Comparison of ENCODE assay signal across 12 mouse cellular contexts in the genomic region with DNA sequence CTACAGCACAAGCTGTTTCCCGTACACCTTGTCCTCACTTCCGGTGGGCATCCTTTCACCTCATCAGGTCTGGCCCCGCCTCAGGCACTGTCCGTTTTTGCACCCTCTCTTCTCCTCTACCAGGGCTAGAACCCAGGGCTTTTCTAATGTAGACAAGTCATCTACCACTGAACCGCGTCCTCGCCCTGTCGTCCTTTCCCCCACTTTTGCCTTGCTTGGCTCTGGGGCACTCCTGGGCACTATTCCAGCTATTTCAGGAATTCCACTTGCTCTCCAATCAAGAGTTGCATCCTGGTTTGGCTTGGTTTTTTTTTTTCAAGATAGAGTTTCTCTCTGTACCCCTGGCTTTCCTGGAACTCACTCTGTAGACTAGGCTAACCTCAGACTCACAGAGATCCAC. TPM values are rescaled to one million over a fixed set of nuclear protein-coding genes. Genes with fewer than 3 reads are reported as not detected.
DNase-seq lines count a peak whose midpoint lies in the region; ATAC-seq and TF ChIP-seq lines count a peak whose summit lies in the region.
"Had no signal": no experiment of that assay in that cellular context is flagged by ENCODE, and none has a peak within 500 bp of the region (broad histone marks: within the 10 kb centered on the region; RNA-seq: fewer than 3 reads in every experiment).

No protein-coding gene starts in this region.

- H3K4me2 ChIP-seq in heart, embryonic 16.5 days (ENCODE audit: low read depth, low read length), result peak overlapping the region; percentile 47
- H3K4me2 ChIP-seq in lung, embryonic 14.5 days, result no peak overlapping the region
- no peak overlapping the region for H3K4me2 ChIP-seq in forebrain, embryonic 11.5 days (ENCODE audit: low read depth, low read length, severe bottlenecking)
- H3K4me2 ChIP-seq: hindbrain, embryonic 15.5 days had no signal

- no peaks in the 10 kb centered on the region for H3K27me3 ChIP-seq in heart, embryonic 16.5 days (ENCODE audit: control insufficient read depth, insufficient read depth, low read length)
- H3K27me3 ChIP-seq in lung, embryonic 14.5 days (ENCODE audit: insufficient read depth, low read length), result no peaks in the 10 kb centered on the region
- H3K27me3 ChIP-seq in forebrain, embryonic 11.5 days (ENCODE audit: control insufficient read depth, insufficient read depth, low read length), result no peaks in the 10 kb centered on the region
- H3K27me3 ChIP-seq: CH12.LX; hindbrain, embryonic 15.5 days had no signal

- peak; percentile 31; the same call in 1 of the 2 replicates for ATAC-seq in heart, embryonic 16.5 days (replicated peaks; ENCODE audit: extremely low read depth, insufficient read depth, low FRiP score)
- ATAC-seq in lung, embryonic 14.5 days (ENCODE audit: insufficient read depth), result no peak
- no peak for ATAC-seq in forebrain, embryonic 11.5 days (replicated peaks; ENCODE audit: low FRiP score)

- intact Hi-C loops in heart, postnatal 25 days (cut with DNase I), result no loop called here

- H3K9me3 ChIP-seq in heart, embryonic 16.5 days (replicated peaks; ENCODE audit: control insufficient read depth, low read length), result no peaks in the 10 kb centered on the region; the same call in 1 of the 2 replicates
- H3K9me3 ChIP-seq in lung, embryonic 14.5 days (ENCODE audit: low read depth, low read length), result no peaks in the 10 kb centered on the region
- H3K9me3 ChIP-seq in forebrain, embryonic 11.5 days (ENCODE audit: control insufficient read depth, low read length), result no peaks in the 10 kb centered on the region
- H3K9me3 ChIP-seq: hindbrain, embryonic 15.5 days had no signal

- no peaks in the 10 kb centered on the region for H3K36me3 ChIP-seq in heart, embryonic 16.5 days (ENCODE audit: control insufficient read depth, insufficient read depth)
- H3K36me3 ChIP-seq in lung, embryonic 14.5 days (ENCODE audit: insufficient read depth), result no peaks in the 10 kb centered on the region
- no peaks in the 10 kb centered on the region for H3K36me3 ChIP-seq in forebrain, embryonic 11.5 days (ENCODE audit: control insufficient read depth, insufficient read depth, low read length)
- H3K36me3 ChIP-seq: hindbrain, embryonic 15.5 days had no signal

- H3K9ac ChIP-seq in heart, embryonic 16.5 days (ENCODE audit: low read length), result peak overlapping the region; percentile 34
- H3K9ac ChIP-seq in lung, embryonic 14.5 days, result no peak overlapping the region
- no peak overlapping the region for H3K9ac ChIP-seq in forebrain, embryonic 11.5 days (ENCODE audit: low read length)
- H3K9ac ChIP-seq: hindbrain, embryonic 15.5 days had no signal

- no peak overlapping the region for H3K4me3 ChIP-seq in heart, embryonic 16.5 days (ENCODE audit: low read length)
- H3K4me3 ChIP-seq in lung, embryonic 14.5 days (ENCODE audit: low read depth, low read length), result no peak overlapping the region
- H3K4me3 ChIP-seq in forebrain, embryonic 11.5 days (ENCODE audit: low read depth, low read length), result no peak overlapping the region
- H3K4me3 ChIP-seq: hindbrain, embryonic 15.5 days had no signal

- H3K27ac ChIP-seq in heart, embryonic 16.5 days (ENCODE audit: low read length), result peak overlapping the region; percentile 83
- H3K27ac ChIP-seq in lung, embryonic 14.5 days (ENCODE audit: low read depth), result peak overlapping the region; percentile 32; the same call in 1 of the 2 replicates
- no peak overlapping the region for H3K27ac ChIP-seq in forebrain, embryonic 11.5 days (ENCODE audit: low read depth, low read length)
- H3K27ac ChIP-seq: hindbrain, embryonic 15.5 days had no signal

- TF ChIP-seq CTCF in lung, embryonic 14.5 days (IDR thresholded peaks at IDR 0.05; ENCODE audit: low read depth), result no peak

- 44% methylated on average over 8 of the region's 8 CpGs for WGBS in heart, embryonic 16.5 days
- WGBS in lung, embryonic 14.5 days, result 59% methylated on average over 8 of the region's 8 CpGs
- WGBS in forebrain, embryonic 11.5 days, result 90% methylated on average over 8 of the region's 8 CpGs

- DNase-seq in heart, adult 8-10 months (ENCODE audit: low spot score), result peak; percentile 47
- no peak for DNase-seq in heart, postnatal 25 days (ENCODE audit: low spot score)
- peak; percentile 86 for DNase-seq in Muller cell, postnatal 12 days (ENCODE audit: inconsistent ontology term)
- peak; percentile 77 for DNase-seq in lung, embryonic 14.5 days
- no peak for DNase-seq in left cerebral cortex, adult 11 months (ENCODE audit: low spot score)
- DNase-seq in thymus, postnatal 25 days, result no peak
- no peak for DNase-seq in forebrain, embryonic 11.5 days (ENCODE audit: low spot score)
- DNase-seq: cerebellum, postnatal 10 days; thymus, adult 2 months had no signal

- H3K4me1 ChIP-seq in heart, embryonic 16.5 days (ENCODE audit: control insufficient read depth, insufficient read depth, low read length), result peaks cover 78% of the 10 kb centered on the region
- H3K4me1 ChIP-seq in lung, embryonic 14.5 days (ENCODE audit: insufficient read depth), result peaks cover 7% of the 10 kb centered on the region
- H3K4me1 ChIP-seq in forebrain, embryonic 11.5 days (replicated peaks; ENCODE audit: control insufficient read depth, insufficient read depth, low read length), result 0 out of 2 replicates have a peak, but pooled peaks cover 3% of the 10 kb centered on the region

RNA-seq across cellular contexts. Expression of a gene that starts 53.0 kb away (rescaled TPM):
- total RNA-seq in heart, adult 8-10 months (2022), result 1 to 10 TPM; 5.2 to 7.9 (median 6.8) TPM
- total RNA-seq in heart, postnatal 25 days (2021), result 1 to 10 TPM; 9.7 to 9.8 TPM
- 12.4 and 13.1 TPM in 2 replicates for polyA plus RNA-seq in heart, embryonic 16.5 days (2015; fragmentation: Nextera tagmentation; extraction: Ambion mirVana)
- polyA plus RNA-seq in lung, embryonic 14.5 days (2014; fragmentation: Nextera tagmentation; extraction: Ambion mirVana), result 1.1 and 1.5 TPM in 2 replicates
- polyA plus RNA-seq in forebrain, embryonic 11.5 days (2014; fragmentation: Nextera tagmentation; extraction: Ambion mirVana), result 1.0 and 1.1 TPM in 2 replicates

RNA-seq across cellular contexts. Expression of a gene that starts 55.5 kb away (rescaled TPM):
- total RNA-seq in heart, adult 8-10 months (2022), result 10 to 100 TPM in 2 of 4 experiments, 1 to 10 TPM in 2; 8.1 to 11.2 (median 9.7) TPM
- 1 to 10 TPM; 7.4 to 9.0 TPM for total RNA-seq in heart, postnatal 25 days (2021)
- 19.7 and 21.0 TPM in 2 replicates for polyA plus RNA-seq in heart, embryonic 16.5 days (2015; fragmentation: Nextera tagmentation; extraction: Ambion mirVana)
- polyA plus RNA-seq in lung, embryonic 14.5 days (2014; fragmentation: Nextera tagmentation; extraction: Ambion mirVana), result 25.0 and 26.5 TPM in 2 replicates
- polyA plus RNA-seq in forebrain, embryonic 11.5 days (2014; fragmentation: Nextera tagmentation; extraction: Ambion mirVana), result 21.8 and 24.0 TPM in 2 replicates

Comparison
In these comparisons a context has a peak if more than half of its experiments do, and no peak if none do; other contexts are left out.
1. DNase-seq: peak in heart, adult 8-10 months (single experiment), Muller cell, postnatal 12 days (single experiment) and lung, embryonic 14.5 days (single experiment); none in heart, postnatal 25 days (single experiment), left cerebral cortex, adult 11 months (single experiment), thymus, postnatal 25 days (single experiment) and forebrain, embryonic 11.5 days (single experiment).